Mouse (Mus musculus) splenic B cell, adult 2 months (primary cell): ENCODE measurements around the gene Ccnyl1.

ENCODE experiments used
- DNase-seq: peaks from one replicate; pipeline ENCODE4 v3.0.0-alpha.2; 2011; ENCODE audit warnings: low read depth, low spot score
- H3K27me3 ChIP-seq: 2 replicates; pipeline ENCODE4 v1.6.1; 2012; ENCODE audit warnings: mild to moderate bottlenecking, low read length, moderate library complexity, mixed read lengths; ENCODE audit not compliant: control insufficient read depth, poor library complexity, insufficient read depth, severe bottlenecking
- H3K36me3 ChIP-seq: 2 replicates; pipeline ENCODE4 v1.6.1; 2012; ENCODE audit warnings: mild to moderate bottlenecking, low read length, moderate library complexity, mixed read lengths; ENCODE audit not compliant: control insufficient read depth, poor library complexity, insufficient read depth, severe bottlenecking

The Ccnyl1 gene

DNA sequence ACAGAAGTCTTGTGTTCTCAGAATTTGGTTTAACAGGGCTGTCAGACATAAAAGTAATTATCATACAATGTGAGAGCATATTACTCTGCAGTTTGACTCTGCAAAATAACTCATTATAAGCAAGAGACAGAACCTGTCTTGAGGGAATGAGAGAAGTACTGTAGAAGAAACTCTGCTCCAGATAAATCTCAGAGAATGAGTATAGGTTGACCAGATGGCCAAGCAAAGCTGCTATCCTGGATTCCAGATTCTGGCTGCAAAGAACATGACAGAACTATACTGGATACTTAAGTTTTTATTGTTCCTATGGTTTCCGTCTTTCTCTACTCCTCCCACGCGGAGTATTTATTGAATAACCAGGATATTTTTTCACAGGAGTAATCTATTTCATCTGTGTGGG lies 7.2 kb upstream of the Ccnyl1 start:
- H3K36me3 ChIP-seq: no peaks in the 10 kb centered on the region
- no peak for DNase-seq
- H3K27me3 ChIP-seq: no peaks in the 10 kb centered on the region

DNA sequence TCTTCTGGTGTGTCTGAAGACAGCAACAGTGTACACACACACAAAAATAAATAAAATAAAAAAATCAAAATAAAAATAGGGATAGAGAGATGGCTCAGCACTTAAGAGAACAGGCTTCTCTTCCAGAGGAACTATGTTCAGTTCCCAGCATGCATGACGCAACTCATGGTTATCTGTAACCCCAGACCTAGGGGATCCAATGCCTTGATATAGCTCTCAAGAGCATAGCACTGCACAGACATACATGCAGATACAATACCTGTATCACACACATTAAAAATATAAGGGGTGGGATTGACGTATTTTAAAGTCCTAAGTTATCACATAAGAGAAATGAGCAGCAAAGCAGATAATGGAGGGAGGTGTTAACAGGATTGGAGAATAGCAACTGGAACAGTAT lies 5.8 kb upstream of the Ccnyl1 start:
- DNase-seq: no peak
- Histone ChIP-seq H3K27me3 (no peaks in the 10 kb centered on the region), H3K36me3 (no peaks in the 10 kb centered on the region)

DNA sequence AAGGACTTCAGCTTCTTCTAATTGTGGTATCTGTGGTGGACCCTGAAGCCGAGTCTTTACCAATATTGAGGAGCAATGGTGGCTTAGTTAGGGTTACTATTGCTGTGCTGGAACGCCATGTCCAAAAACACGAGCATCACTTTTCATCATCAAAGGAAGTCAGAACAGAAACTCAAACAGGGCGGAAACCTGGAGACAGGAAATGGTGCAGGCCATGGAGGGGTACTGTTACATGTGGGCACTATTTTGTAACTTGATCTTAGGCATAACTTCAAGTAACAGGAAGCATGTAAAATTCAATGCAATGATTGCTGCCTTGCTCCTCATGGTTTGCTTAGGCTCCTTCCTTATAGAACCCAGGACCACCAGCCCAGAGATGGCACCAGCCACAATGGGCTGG lies 2.2 kb upstream of the Ccnyl1 start:
- DNase-seq: no peak
- H3K27me3 ChIP-seq: no peaks in the 10 kb centered on the region
- H3K36me3 ChIP-seq: no peaks in the 10 kb centered on the region

DNA sequence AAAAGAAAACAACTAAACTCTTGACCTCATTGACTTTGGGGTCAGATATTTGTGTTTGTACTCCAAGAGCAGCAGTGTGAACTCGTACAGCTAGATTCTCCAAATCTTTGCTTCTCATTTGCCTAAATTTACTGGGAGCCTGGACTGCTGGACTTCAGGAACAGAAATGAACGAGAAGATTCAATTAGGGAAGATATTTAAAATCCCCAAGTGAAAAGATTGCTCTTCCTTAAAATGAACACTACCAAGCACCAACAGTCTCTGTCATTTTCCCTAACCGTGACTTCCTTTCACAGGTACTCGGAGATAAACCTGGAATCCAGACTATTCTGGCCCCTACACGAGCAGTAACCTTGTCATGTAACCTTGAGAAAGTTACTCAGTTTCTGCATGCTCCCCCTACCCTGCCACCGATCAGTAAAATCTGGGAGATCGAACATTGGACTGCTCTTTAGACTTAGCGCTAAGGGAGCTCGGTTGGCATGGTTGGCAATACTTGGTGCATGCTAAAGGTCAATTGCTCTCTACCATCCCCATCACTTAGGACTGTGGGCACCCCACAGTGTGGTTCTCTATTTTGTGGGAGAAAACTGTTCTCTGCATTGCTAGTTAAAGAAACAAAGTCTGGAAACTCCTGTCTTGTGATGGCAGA lies 568 bp upstream of the Ccnyl1 start:
- Histone ChIP-seq H3K36me3 (no peaks in the 10 kb centered on the region), H3K27me3 (no peaks in the 10 kb centered on the region)
- DNase-seq: no peak

DNA sequence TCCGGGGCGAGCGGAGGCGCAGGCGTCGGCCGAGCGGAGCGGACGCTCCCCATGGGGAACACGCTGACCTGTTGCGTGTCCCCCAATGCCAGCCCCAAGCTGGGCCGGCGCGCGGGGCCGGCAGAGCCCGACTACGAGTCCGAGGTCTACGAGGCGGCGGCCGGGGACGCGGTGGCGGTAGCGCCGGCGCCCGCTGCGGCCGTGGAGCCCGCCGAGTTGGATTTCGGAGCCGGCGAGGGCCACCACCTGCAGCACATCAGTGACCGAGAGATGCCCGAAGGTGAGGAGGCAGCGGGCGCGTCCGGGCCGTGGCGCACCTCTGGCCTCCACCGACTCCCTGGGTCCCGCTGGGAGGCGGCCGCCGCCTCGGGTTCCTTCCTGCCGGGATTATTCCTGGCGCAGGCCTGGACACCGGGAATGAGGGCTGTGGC lies 881 bp downstream of the Ccnyl1 start:
- Histone ChIP-seq H3K36me3 (no peaks in the 10 kb centered on the region), H3K27me3 (no peaks in the 10 kb centered on the region)
- no peak for DNase-seq

DNA sequence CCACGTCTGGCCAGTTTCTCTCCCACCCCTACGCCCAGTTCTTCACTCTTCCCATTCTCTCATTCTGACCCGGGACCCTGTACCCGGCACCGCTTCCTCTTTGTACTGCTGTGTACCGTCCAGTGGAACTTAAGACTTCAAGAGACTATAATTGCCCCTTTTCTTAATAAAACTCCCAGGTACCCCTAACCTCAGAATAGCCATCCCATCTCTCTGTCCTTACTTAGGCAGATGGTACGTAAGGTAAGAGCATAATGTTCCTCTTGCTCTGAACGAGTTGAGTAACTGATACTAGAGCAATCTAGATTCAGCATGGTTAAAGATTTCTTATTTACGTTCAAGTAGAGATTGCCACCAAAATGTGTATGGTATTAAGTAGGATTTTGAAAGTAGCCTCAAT lies 1.3 kb downstream of the Ccnyl1 start:
- Histone ChIP-seq H3K36me3 (no peaks in the 10 kb centered on the region), H3K27me3 (no peaks in the 10 kb centered on the region)
- peak; percentile 32 for DNase-seq

DNA sequence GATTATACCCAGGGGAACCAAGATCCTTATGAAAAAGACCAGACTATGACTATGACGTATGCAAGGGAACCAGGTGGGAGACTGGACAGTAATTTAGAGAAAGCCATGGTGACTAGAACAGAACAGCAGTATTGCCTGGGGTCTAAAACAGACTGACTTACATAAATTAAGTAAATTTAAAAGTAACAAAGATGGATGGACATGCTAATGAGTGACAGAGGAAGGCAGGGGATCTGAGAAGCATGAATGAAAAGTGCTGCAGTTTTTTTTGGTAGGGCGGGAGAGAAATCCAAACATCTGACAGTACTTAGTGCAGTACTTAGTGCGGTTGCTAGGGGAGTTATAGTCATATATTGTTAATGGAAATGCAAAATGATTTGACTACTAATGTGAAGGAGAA lies 4.9 kb downstream of the Ccnyl1 start:
- DNase-seq: no peak
- H3K27me3 ChIP-seq: no peaks in the 10 kb centered on the region
- H3K36me3 ChIP-seq: no peaks in the 10 kb centered on the region

DNA sequence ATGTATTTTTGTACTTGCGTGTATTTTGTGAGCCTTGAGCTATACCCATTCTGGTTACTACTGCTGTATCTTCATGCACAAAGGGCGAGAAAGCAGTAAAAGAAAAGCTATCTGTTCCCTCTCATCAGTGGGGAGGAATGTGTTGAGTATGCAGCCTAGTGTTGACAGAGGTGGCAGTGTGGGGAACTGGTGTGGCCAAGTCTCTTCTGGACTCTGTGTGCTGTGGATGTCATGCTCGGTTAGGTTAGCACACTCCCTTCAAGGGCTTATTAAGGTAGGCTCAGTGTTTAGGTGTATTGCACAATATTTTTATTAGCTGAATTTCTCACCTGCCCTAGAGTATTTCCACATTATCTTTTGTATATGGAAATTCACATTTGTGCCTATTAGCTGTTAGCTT lies 11.5 kb downstream of the Ccnyl1 start:
- 0 out of 2 replicates have a peak, but pooled peaks cover 2% of the 10 kb centered on the region for H3K36me3 ChIP-seq
- DNase-seq: no peak

DNA sequence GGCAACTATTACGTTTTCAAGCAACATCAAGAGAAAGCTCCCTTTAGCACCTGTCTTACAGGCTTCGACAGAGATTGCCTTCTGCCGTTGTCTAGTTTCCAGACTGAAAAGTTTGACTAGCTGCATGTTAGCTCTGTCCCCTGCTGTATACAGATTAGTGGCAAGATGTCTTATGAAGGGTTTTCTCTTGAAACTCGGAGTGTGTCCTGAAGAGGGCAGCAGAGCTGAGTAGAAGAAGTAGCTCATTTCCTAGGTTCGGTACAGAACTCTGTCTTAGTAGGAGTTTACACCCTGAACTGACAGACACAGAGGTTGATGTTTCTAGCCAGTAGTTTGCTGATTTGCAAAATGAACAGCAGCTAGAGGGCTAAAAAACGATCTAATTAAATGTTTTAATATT lies 15.0 kb downstream of the Ccnyl1 start:
- DNase-seq: peak; percentile 82
- 0 out of 2 replicates have a peak, but pooled peaks cover 2% of the 10 kb centered on the region for H3K36me3 ChIP-seq
- H3K27me3 ChIP-seq: no peaks in the 10 kb centered on the region

More for the DNA sequence above, 11.5 kb downstream of the Ccnyl1 start:
- no peaks in the 10 kb centered on the region for H3K27me3 ChIP-seq

DNA sequence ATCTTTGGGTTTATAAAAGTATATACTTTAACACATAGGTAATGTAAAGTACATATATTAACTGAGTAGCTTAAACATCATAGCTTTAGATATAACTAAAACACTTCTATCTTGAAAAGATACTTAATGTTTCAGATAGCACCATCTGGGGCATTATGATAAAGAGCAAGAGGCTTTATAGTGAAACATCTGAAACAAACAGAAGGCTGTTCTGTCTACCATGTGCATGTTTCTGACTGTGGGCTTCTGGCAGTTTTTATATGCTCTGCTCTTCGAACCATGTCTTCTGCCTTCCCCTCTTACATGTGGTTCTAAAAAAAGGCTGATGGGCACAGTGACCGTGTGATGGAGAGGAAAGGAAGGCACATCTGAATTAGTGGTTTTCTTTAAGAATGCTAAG lies 16.4 kb downstream of the Ccnyl1 start:
- 0 out of 2 replicates have a peak, but pooled peaks cover 2% of the 10 kb centered on the region for H3K36me3 ChIP-seq
- H3K27me3 ChIP-seq: no peaks in the 10 kb centered on the region
- DNase-seq: no peak

DNA sequence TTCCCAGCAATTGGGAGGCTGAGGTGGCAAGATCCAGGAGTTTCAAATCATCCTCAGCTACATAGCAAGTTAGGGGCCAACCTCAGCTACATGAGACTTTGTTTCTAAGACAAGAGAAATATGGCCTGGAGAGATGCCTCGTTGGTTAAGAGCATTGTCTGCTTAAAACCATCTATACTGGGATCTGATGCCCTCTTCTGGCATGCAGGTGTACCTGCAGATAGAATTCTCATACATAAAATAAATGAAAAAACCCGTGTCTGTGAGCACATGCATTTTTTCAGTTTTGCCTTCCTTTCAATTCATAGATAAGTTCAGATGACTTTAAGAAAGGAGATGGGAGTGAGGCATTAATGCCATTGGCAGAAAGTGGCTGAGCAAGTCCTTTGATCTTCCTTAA lies 19.6 kb downstream of the Ccnyl1 start:
- H3K27me3 ChIP-seq: no peaks in the 10 kb centered on the region
- DNase-seq: peak; percentile 56
- H3K36me3 ChIP-seq: no peaks in the 10 kb centered on the region

DNA sequence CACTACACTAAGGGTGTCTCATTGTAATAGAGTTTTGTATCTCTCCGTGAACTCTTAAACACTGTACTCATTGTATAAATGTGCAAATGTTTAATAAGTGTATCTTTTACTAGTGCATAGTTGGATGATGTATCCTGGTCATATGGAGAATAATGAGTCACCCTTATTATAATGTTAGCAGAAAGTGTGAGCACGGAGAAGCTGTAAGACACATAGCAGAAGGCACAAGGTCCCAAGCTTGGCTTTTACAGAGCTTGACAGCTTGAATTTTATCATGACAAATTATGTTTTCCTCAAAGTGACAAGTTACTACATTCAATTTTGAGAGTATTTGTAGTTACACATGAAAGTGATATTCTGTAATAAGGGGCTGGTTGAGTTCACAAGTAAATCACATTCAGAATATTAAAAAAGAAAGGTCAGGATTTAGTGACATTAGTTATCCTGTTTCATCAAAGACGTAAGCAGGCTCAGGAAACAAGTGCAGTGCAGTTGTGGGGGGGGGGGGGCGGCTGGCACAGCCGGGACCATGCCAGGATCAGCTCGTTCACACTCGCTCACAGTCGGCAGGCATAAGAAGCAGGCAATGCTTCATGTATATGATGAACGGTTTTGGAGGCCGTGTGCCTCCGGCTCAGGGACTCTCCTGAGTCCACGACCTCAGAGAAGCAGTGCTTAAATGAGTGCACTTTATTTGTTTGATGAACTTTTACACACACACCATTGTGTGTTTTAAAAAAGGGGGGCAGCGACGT lies 21.9 kb downstream of the Ccnyl1 start:
- DNase-seq: no peak
- no peaks in the 10 kb centered on the region for H3K27me3 ChIP-seq
- no peaks in the 10 kb centered on the region for H3K36me3 ChIP-seq

DNA sequence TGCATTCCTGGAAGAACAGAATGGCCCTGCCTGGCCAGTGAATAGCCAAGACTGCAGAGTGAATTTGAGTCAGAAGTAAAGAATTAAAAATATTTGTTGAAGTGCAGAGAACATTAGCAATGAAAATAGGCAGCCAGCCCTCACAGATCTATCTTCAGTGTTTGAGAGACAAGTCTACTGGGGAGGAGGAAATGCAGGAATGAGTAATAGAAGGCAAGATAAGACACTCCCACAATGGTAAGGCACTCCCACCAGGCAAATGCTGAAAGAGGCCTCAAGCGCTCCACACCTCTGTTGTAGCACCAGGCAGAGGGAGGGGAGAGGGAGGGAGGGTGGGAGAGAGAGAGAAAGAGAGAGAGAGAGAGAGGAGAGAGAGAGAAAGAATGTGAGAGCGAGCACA lies 25.2 kb downstream of the Ccnyl1 start:
- Histone ChIP-seq H3K36me3 (no peaks in the 10 kb centered on the region), H3K27me3 (no peaks in the 10 kb centered on the region)
- DNase-seq: no peak

DNA sequence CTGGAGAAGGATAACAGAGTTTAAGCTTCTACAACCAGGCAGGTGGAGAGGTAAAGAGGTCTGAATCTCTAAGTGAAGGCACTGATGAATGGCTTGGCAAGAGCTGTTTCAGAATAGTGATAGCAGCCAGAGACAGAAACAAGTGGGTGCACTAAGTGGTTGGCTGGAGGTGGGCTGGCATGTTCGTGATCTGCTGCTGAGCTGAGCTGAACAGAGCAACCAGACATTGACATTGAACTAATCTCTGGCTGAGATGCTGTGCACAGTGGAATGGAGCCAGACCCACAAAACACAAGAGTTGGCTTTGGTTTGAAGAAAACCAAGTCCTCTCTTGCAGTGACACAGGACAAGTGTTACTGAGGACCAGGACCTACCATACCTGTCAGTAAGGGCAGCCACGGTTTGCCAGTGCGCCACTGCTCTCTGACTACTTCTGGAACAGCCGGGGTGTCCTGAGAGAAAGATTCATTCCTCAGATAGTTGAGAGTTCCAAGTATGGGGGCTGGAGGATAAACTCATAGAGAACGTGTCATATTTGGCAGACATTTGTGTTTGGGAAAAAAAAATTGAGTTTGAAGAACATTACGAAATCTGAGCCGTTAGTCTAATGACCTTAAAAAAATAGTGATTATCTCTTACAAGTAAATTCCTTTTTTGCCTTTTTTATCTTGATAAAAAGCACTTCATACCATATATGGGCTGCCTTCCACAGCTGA lies 26.5 kb downstream of the Ccnyl1 start:
- Histone ChIP-seq H3K27me3 (no peaks in the 10 kb centered on the region), H3K36me3 (no peaks in the 10 kb centered on the region)
- DNase-seq: no peak

DNA sequence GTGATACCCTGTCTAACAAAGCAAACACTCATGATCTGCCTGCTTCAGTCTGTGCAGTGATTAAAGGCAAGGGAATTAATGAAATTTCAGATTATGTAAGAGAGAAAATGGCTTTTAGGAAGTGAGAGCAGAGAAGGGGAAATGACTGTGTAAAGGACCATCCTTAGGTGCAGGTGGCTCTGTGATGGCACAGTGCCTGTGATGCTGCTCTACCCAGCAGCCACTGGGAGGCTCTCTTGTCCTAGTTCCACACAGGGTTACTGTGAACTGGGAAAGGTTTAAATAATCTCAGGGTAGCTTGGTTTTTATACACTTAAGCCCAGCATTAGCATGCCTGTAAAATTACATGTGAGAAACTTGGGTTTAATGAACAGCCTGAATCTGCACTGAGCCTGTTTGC lies 27.2 kb downstream of the Ccnyl1 start:
- DNase-seq: peak; percentile 86
- no peaks in the 10 kb centered on the region for H3K36me3 ChIP-seq
- H3K27me3 ChIP-seq: no peaks in the 10 kb centered on the region
